Mouse (Mus musculus): ENCODE data around the gene 4933416C03Rik. TPM values are rescaled to one million over a fixed set of nuclear protein-coding genes. Genes with fewer than 3 reads are reported as not detected.

The 4933416C03Rik gene
- polyA plus RNA-seq, 1 experiment from 2014 or later: not detected

Other genes starting within 250 kb of the 4933416C03Rik start
- 0.06 and 0.15 TPM in 2 replicates for gene Ptprr, start 95.7 kb downstream of the 4933416C03Rik start, polyA plus RNA-seq (2014; fragmentation: Nextera tagmentation; extraction: Ambion mirVana)
- 2.2 and 2.7 TPM in 2 replicates for gene Ptprb, start 161.6 kb upstream of the 4933416C03Rik start, polyA plus RNA-seq (2014; fragmentation: Nextera tagmentation; extraction: Ambion mirVana)

Data from liver, embryonic 11.5 days (tissue).